Mouse (Mus musculus) CH12.LX (cell line): ENCODE measurements around the gene Tbc1d9. TPM values are rescaled to one million over a fixed set of nuclear protein-coding genes. Genes with fewer than 3 reads are reported as not detected.

ENCODE experiments used
- DNase-seq: peaks from one replicate; pipeline ENCODE4 v3.0.0-alpha.2; 2013; ENCODE audit errors: extremely low read depth
- H3K27ac ChIP-seq: 2 replicates; pipeline ENCODE4 v1.5.1; 2012; ENCODE audit warnings: low read depth, mild to moderate bottlenecking, control low read depth, moderate library complexity; ENCODE audit not compliant: insufficient read depth
- H3K27me3 ChIP-seq: replicated peaks from 2 replicates; pipeline ENCODE3; 2012; ENCODE audit warnings: inconsistent platforms
- H3K36me3 ChIP-seq, 2 experiments: replicated peaks in 1 of 2; 2 replicates each; pipeline versions ENCODE3 to v1.6.1; 2012; ENCODE audit warnings: inconsistent platforms in 1 of 2, low read length in 1 of 2, mild to moderate bottlenecking in 1 of 2, mixed read lengths in 1 of 2, moderate library complexity in 1 of 2; ENCODE audit not compliant: control insufficient read depth in 1 of 2, insufficient read depth in 1 of 2
- H3K4me1 ChIP-seq, 2 experiments: 2 replicates each; pipeline ENCODE4 v1.6.1; 2012; ENCODE audit warnings: inconsistent platforms in 1 of 2, moderate library complexity in 1 of 2; ENCODE audit not compliant: insufficient read depth in 2 of 2, control insufficient read depth in 1 of 2
- H3K4me2 ChIP-seq: 2 replicates; pipeline ENCODE4 v1.6.1; 2012; ENCODE audit warnings: low read depth, mild to moderate bottlenecking, control low read depth; ENCODE audit not compliant: poor library complexity, insufficient read depth, severe bottlenecking
- H3K4me3 ChIP-seq, 3 experiments: fragments of 150-350 bp in 1 of 3; sonication (generic) in 1 of 3; replicated peaks in 1 of 3; 2 replicates each; pipeline versions ENCODE3 to v1.5.1; 2011 to 2012; ENCODE audit warnings: low read depth in 2 of 3, low read length in 2 of 3, mild to moderate bottlenecking in 2 of 3, moderate library complexity in 2 of 3, control low read depth in 1 of 3, improper control_type of control experiment in 1 of 3, inconsistent platforms in 1 of 3, mixed read lengths in 1 of 3; ENCODE audit not compliant: poor library complexity in 1 of 3
- H3K79me2 ChIP-seq: replicated peaks from 2 replicates; pipeline ENCODE4 v1.6.1; 2012; ENCODE audit warnings: mild to moderate bottlenecking, moderate library complexity; ENCODE audit not compliant: control insufficient read depth, poor library complexity, insufficient read depth, severe bottlenecking; ENCODE audit errors: extremely low read depth
- H3K9ac ChIP-seq: 2 replicates; pipeline ENCODE4 v1.6.1; 2012; ENCODE audit warnings: low read depth, mild to moderate bottlenecking, control low read depth, moderate library complexity; ENCODE audit not compliant: insufficient read depth
- H3K9me3 ChIP-seq: replicated peaks from 2 replicates; pipeline ENCODE3; 2012; ENCODE audit warnings: low read length, inconsistent platforms, mixed read lengths
- CHD1 ChIP-seq: IDR thresholded peaks from 2 replicates; pipeline ENCODE4 v1.6.1; 2012; ENCODE audit warnings: low read depth, low read length, improper control_type of control experiment, inconsistent platforms
- CHD2 ChIP-seq: IDR thresholded peaks from 2 replicates; pipeline ENCODE4 v1.6.1; 2011; ENCODE audit warnings: low read length, improper control_type of control experiment
- ELF1 ChIP-seq: IDR thresholded peaks from 2 replicates; pipeline ENCODE4 v1.6.1; 2014; ENCODE audit warnings: low read depth, mild to moderate bottlenecking, inconsistent platforms, low read length, improper control_type of control experiment
- HCFC1 ChIP-seq: IDR thresholded peaks from 2 replicates; pipeline ENCODE4 v1.6.1; 2012; ENCODE audit warnings: low read depth, mild to moderate bottlenecking, inconsistent platforms, low read length, improper control_type of control experiment
- IRF4 ChIP-seq: IDR thresholded peaks from 2 replicates; pipeline ENCODE4 v1.6.1; 2014; ENCODE audit warnings: low read depth, mild to moderate bottlenecking, inconsistent platforms, low read length, improper control_type of control experiment
- JUND ChIP-seq: conservative IDR thresholded peaks from 2 replicates; pipeline ENCODE4 v1.6.1; 2011; ENCODE audit warnings: low read depth, low read length, improper control_type of control experiment
- MAZ ChIP-seq: IDR thresholded peaks from 2 replicates; pipeline ENCODE4 v1.6.1; 2012; ENCODE audit warnings: low read depth, mild to moderate bottlenecking, inconsistent platforms, low read length, improper control_type of control experiment, moderate library complexity
- MEF2A ChIP-seq: IDR thresholded peaks from 2 replicates; pipeline ENCODE4 v1.6.1; 2014; ENCODE audit warnings: low read depth, mild to moderate bottlenecking, inconsistent platforms, low read length, improper control_type of control experiment, borderline replicate concordance
- NELFE ChIP-seq: IDR thresholded peaks from 2 replicates; pipeline ENCODE4 v1.6.1; 2011; ENCODE audit warnings: low read depth, low read length, improper control_type of control experiment
- RAD21 ChIP-seq: IDR thresholded peaks from 2 replicates; pipeline ENCODE4 v1.6.1; 2011; ENCODE audit warnings: low read depth, mild to moderate bottlenecking, low read length, improper control_type of control experiment, moderate library complexity
- RCOR1 ChIP-seq: conservative IDR thresholded peaks from 2 replicates; pipeline ENCODE4 v1.6.1; 2012; ENCODE audit warnings: low read depth, mild to moderate bottlenecking, inconsistent platforms, low read length, improper control_type of control experiment
- SIN3A ChIP-seq: IDR thresholded peaks from 2 replicates; pipeline ENCODE4 v1.6.1; 2012; ENCODE audit warnings: low read length, improper control_type of control experiment, inconsistent platforms
- SMC3 ChIP-seq: IDR thresholded peaks from 2 replicates; pipeline ENCODE4 v1.6.1; 2011; ENCODE audit warnings: low read depth, low read length, improper control_type of control experiment
- TCF12 ChIP-seq: IDR thresholded peaks from 2 replicates; pipeline ENCODE4 v1.6.1; 2014; ENCODE audit warnings: low read depth, mild to moderate bottlenecking, inconsistent platforms, low read length, improper control_type of control experiment
- UBTF ChIP-seq: IDR thresholded peaks from 2 replicates; pipeline ENCODE4 v1.6.1; 2012; ENCODE audit warnings: low read depth, mild to moderate bottlenecking, inconsistent platforms, low read length, improper control_type of control experiment, moderate library complexity
- USF1 ChIP-seq: IDR thresholded peaks from 2 replicates; pipeline ENCODE4 v1.6.1; 2014; ENCODE audit warnings: low read depth, mild to moderate bottlenecking, inconsistent platforms, low read length, improper control_type of control experiment
- USF2 ChIP-seq: conservative IDR thresholded peaks from 2 replicates; pipeline ENCODE4 v1.6.1; 2011; ENCODE audit warnings: low read depth, low read length, improper control_type of control experiment
- ZC3H11A ChIP-seq: IDR thresholded peaks from 2 replicates; pipeline ENCODE4 v1.6.1; 2012; ENCODE audit warnings: low read depth, mild to moderate bottlenecking, inconsistent platforms, low read length, improper control_type of control experiment
- ZNF384 ChIP-seq: IDR thresholded peaks from 2 replicates; pipeline ENCODE4 v1.6.1; 2012; ENCODE audit warnings: low read depth, low read length, improper control_type of control experiment, inconsistent platforms
- dilution Hi-C: fragments of 300-500 bp; cut with MboI; formaldehyde crosslinking; loops from 2 replicates; pipeline ENCODE4 v1.14.3; 2020; ENCODE audit warnings: low sequenced_read_pairs; ENCODE audit not compliant: extremely low pct_unique_long_range_greater_than_20kb, extremely low pct_ligation_motif_present
- in situ Hi-C: fragments of 300-500 bp; cut with MboI; formaldehyde crosslinking; loops from 3 replicates; pipeline ENCODE4 v1.14.3; 2019; ENCODE audit warnings: low sequenced_read_pairs, low pct_ligation_motif_present, low pct_unique_long_range_greater_than_20kb, mixed read lengths
- polyA plus RNA-seq: library from polyadenylated mRNA; unstranded; fragments of >175 nt; gene quantifications from 2 replicates; pipeline ENCODE4 v1.2.1, GENCODE M21; 2012; ENCODE audit warnings: low read depth; ENCODE audit not compliant: insufficient read length
- total RNA-seq, 2 experiments: library from RNA; depleted of rRNA; stranded (reverse); fragments of 300-350 nt in 1 of 2; fragments of >200 nt in 1 of 2; gene quantifications; 2 replicates each; pipeline ENCODE4 v1.2.3; 2012 to 2014

The Tbc1d9 gene
- total and polyA plus RNA-seq, 3 experiments = 1.3 to 5.0 (median 1.6) TPM

- in situ Hi-C loops (no loop called here), dilution Hi-C loops (no loop called here)
- Histone ChIP-seq H3K4me1 (no peaks in the 10 kb centered on the region), H3K79me2 (no peaks in the 10 kb centered on the region), H3K9ac (no peak overlapping the region), H3K4me2 (no peak overlapping the region), H3K36me3 (no peaks in the 10 kb centered on the region)
- DNase-seq = no peak
- no peak for TF ChIP-seq ELF1
- TF ChIP-seq, all 38 proteins: peak for 0
- H3K4me3 ChIP-seq = no peak overlapping the region
- H3K27ac ChIP-seq = no peak overlapping the region
- no peaks in the 10 kb centered on the region for H3K9me3 ChIP-seq
- no peaks in the 10 kb centered on the region for H3K27me3 ChIP-seq
These were observed 51.4 kb downstream of the Tbc1d9 start for GRCm38 (mm10) chr8:83216520-83216919.

- in situ Hi-C loops = no loop called here
- Histone ChIP-seq H3K27ac (no peak overlapping the region), H3K36me3 (no peaks in the 10 kb centered on the region), H3K4me2 (no peak overlapping the region), H3K79me2 (no peaks in the 10 kb centered on the region), H3K4me1 (no peaks in the 10 kb centered on the region), H3K9me3 (no peaks in the 10 kb centered on the region), H3K9ac (no peak overlapping the region), H3K4me3 (no peak overlapping the region), H3K27me3 (no peaks in the 10 kb centered on the region)
- TF ChIP-seq JUND (no peak), ZNF384 (no peak), TCF12 (no peak), USF2 (no peak), UBTF (no peak), RCOR1 (no peak), SIN3A (no peak), USF1 (no peak), IRF4 (no peak), SMC3 (no peak), MEF2A (no peak), RAD21 (no peak), ZC3H11A (no peak), NELFE (no peak), CHD1 (no peak), CHD2 (no peak), HCFC1 (no peak), MAZ (no peak)
- no peak for DNase-seq
- dilution Hi-C loops = no loop called here
These were observed 52.0 kb downstream of the Tbc1d9 start for GRCm38 (mm10) chr8:83217196-83217595.
